Mouse (Mus musculus) lung, adult 2 months (tissue): Measurements from ENCODE around the gene Purb. TPM values are rescaled to one million over a fixed set of nuclear protein-coding genes. Genes with fewer than 3 reads are reported as not detected.

Experiments
- DNase-seq: peaks from one replicate; pipeline ENCODE4 v3.0.0; 2022
- H3K4me1 ChIP-seq: fragments of 200-500 bp; 2 replicates; pipeline ENCODE4 v1.6.1; 2011; ENCODE audit warnings: low read length; ENCODE audit not compliant: control insufficient read depth, insufficient read depth
- H3K4me3 ChIP-seq: fragments of 200-500 bp; replicated peaks from 2 replicates; pipeline ENCODE3; 2011; ENCODE audit warnings: low read depth, mild to moderate bottlenecking, control low read depth, low read length; ENCODE audit errors: extremely low read depth
- CTCF ChIP-seq: fragments of 200-500 bp; IDR thresholded peaks from 2 replicates; pipeline ENCODE4 v1.5.1; 2011; ENCODE audit warnings: mild to moderate bottlenecking, low read length, control low read depth; ENCODE audit not compliant: insufficient read depth
- POLR2A ChIP-seq: fragments of 200-500 bp; IDR thresholded peaks from 2 replicates; pipeline ENCODE4 v1.6.1; 2011; ENCODE audit warnings: low read depth, mild to moderate bottlenecking, control low read depth, low read length, borderline replicate concordance; ENCODE audit errors: extremely low read depth
- WGBS: fragments of 180-500 bp; shearing (Covaris S2); methylation state at CpG from one replicate; pipeline ENCODE4 v1.1.7; 2018; 5-methylcytosine and 5-hydroxymethylcytosine counted together
- polyA plus RNA-seq: library from polyadenylated mRNA; depleted of rRNA; stranded (reverse); fragments of >200 nt; gene quantifications from 2 replicates; pipeline ENCODE4 v1.2.3, GENCODE M21; 2012

Gene Purb
- polyA plus RNA-seq, 1 experiment, result 11.0 TPM

GRCm38 (mm10) chr11:6487496-6487895 lies 11.8 kb upstream of the Purb start:
- TF ChIP-seq POLR2A, result no peak
- TF ChIP-seq CTCF, result no peak
- 30% methylated on average over 7 of the region's 7 CpGs for WGBS
- Histone ChIP-seq H3K4me3 (no peak overlapping the region), H3K4me1 (no peaks in the 10 kb centered on the region)
- DNase-seq, result no peak

- Histone ChIP-seq H3K4me1 (no peaks in the 10 kb centered on the region), H3K4me3 (no peak overlapping the region)
- WGBS, result 70% methylated on average over 6 of the region's 6 CpGs
- no peak for DNase-seq
- TF ChIP-seq CTCF, result no peak
Observed at GRCm38 (mm10) chr11:6486916-6487315, 11.2 kb upstream of the Purb start.

GRCm38 (mm10) chr11:6484244-6484959 lies 8.7 kb upstream of the Purb start:
- Histone ChIP-seq H3K4me1 (no peaks in the 10 kb centered on the region), H3K4me3 (no peak overlapping the region)
- TF ChIP-seq CTCF (no peak), POLR2A (no peak)
- WGBS, result 42% methylated on average over 3 of the region's 3 CpGs
- no peak for DNase-seq

- no peak for DNase-seq
- no peak overlapping the region for H3K4me3 ChIP-seq
- H3K4me1 ChIP-seq, result no peaks in the 10 kb centered on the region
- TF ChIP-seq CTCF, result no peak
- no peak for TF ChIP-seq POLR2A
- 92% methylated on average over 2 of the region's 2 CpGs for WGBS
Observed at GRCm38 (mm10) chr11:6483103-6483502, 7.4 kb upstream of the Purb start.

GRCm38 (mm10) chr11:6481669-6482185 lies 6.0 kb upstream of the Purb start:
- WGBS, result 59% methylated on average over 6 of the region's 6 CpGs
- Histone ChIP-seq H3K4me3 (no peak overlapping the region), H3K4me1 (no peaks in the 10 kb centered on the region)
- DNase-seq, result no peak
- TF ChIP-seq CTCF, result no peak
- TF ChIP-seq POLR2A, result no peak

- H3K4me3 ChIP-seq, result no peak overlapping the region
Observed at GRCm38 (mm10) chr11:6480681-6481405, 5.1 kb upstream of the Purb start.

GRCm38 (mm10) chr11:6480191-6480590 lies 4.5 kb upstream of the Purb start:
- Histone ChIP-seq H3K4me1 (no peaks in the 10 kb centered on the region), H3K4me3 (no peak overlapping the region)
- DNase-seq, result no peak
- TF ChIP-seq POLR2A, result no peak
- no peak for TF ChIP-seq CTCF
- 70% methylated on average over 7 of the region's 7 CpGs for WGBS

More at GRCm38 (mm10) chr11:6480681-6481405, 5.1 kb upstream of the Purb start:
- no peaks in the 10 kb centered on the region for H3K4me1 ChIP-seq
- DNase-seq, result no peak
- WGBS, result 74% methylated on average over 13 of the region's 13 CpGs
- TF ChIP-seq POLR2A (no peak), CTCF (no peak)

GRCm38 (mm10) chr11:6479231-6479630 lies 3.5 kb upstream of the Purb start:
- no peak for DNase-seq
- H3K4me3 ChIP-seq, result no peak overlapping the region
- peaks cover 3% of the 10 kb centered on the region for H3K4me1 ChIP-seq
- WGBS, result 77% methylated on average over 2 of the region's 2 CpGs
- TF ChIP-seq POLR2A, result no peak
- TF ChIP-seq CTCF, result no peak

GRCm38 (mm10) chr11:6477350-6477749 lies 1.6 kb upstream of the Purb start:
- Histone ChIP-seq H3K4me3 (no peak overlapping the region), H3K4me1 (peaks cover 11% of the 10 kb centered on the region)
- WGBS, result 100% methylated on average over 1 of the region's 1 CpGs
- no peak for TF ChIP-seq CTCF
- TF ChIP-seq POLR2A, result no peak
- DNase-seq, result no peak

GRCm38 (mm10) chr11:6476876-6477275 lies 1.2 kb upstream of the Purb start:
- Histone ChIP-seq H3K4me1 (peaks cover 14% of the 10 kb centered on the region), H3K4me3 (no peak overlapping the region)
- WGBS, result 69% methylated on average over 6 of the region's 6 CpGs
- TF ChIP-seq POLR2A (no peak), CTCF (no peak)
- no peak for DNase-seq
